Mouse (Mus musculus): ENCODE results near the gene Tdgf1. TPM values are rescaled to one million over a fixed set of nuclear protein-coding genes. Genes with fewer than 3 reads are reported as not detected.

Gene Tdgf1
- 0.62 TPM for polyA plus RNA-seq (2015; fragmentation: Illumina TruSeq; extraction: RNeasy Lipid Tissue Mini Kit (QIAGEN cat#74804); ENCODE audit: insufficient read depth, low replicate concordance)

GRCm38 (mm10) chr9:110945926-110946325 is at the start of gene Tdgf1:
Tdgf1 (minus strand) TSS chr9:110946158.

DNA sequence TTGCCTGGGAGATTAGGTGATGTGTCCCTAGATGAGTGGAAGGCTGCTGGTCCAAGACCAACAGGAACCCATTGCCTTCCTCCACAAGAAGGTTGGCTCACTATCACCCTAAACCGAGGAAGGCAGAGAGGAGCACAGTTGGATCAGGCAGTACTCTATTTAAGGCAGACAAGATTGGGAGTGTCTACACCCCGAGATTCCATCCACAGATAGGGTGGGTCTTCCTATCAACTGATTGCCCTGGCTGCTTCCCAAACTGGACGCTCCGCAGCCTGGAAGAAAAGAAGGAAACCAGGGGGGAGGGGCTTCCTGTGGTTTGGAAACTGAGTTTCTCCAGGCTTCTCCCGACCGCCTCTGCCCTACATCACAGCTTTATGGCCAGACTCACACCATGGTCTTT is 44.2 kb upstream of the Tdgf1 start, which contains the start of gene Rtp3:
TSS of gene Rtp3 (minus strand) at position 380 of the 400 bp plus-strand sequence.

GRCm38 (mm10) chr9:110951397-110951796 is 5.4 kb upstream of the Tdgf1 start, which contains the start of gene Lrrc2:
Lrrc2 (plus strand) TSS chr9:110951545.

GRCm38 (mm10) chr9:110916786-110917185 is 29.2 kb downstream of the Tdgf1 start, which contains the start of gene Fam240a:
Fam240a (minus strand) TSS chr9:110916861.

Other genes starting within 250 kb of the Tdgf1 start
- gene Myl3, start 204.3 kb downstream of the Tdgf1 start, polyA plus RNA-seq (2015; fragmentation: Illumina TruSeq; extraction: RNeasy Lipid Tissue Mini Kit (QIAGEN cat#74804); ENCODE audit: insufficient read depth, low replicate concordance), result not detected
- 1.9 TPM for gene Pth1r, start 199.0 kb downstream of the Tdgf1 start, polyA plus RNA-seq (2015; fragmentation: Illumina TruSeq; extraction: RNeasy Lipid Tissue Mini Kit (QIAGEN cat#74804); ENCODE audit: insufficient read depth, low replicate concordance)
- gene Prss42, start 148.0 kb downstream of the Tdgf1 start, polyA plus RNA-seq (2015; fragmentation: Illumina TruSeq; extraction: RNeasy Lipid Tissue Mini Kit (QIAGEN cat#74804); ENCODE audit: insufficient read depth, low replicate concordance), result not detected
- not detected for gene Prss44, start 132.2 kb downstream of the Tdgf1 start, polyA plus RNA-seq (2015; fragmentation: Illumina TruSeq; extraction: RNeasy Lipid Tissue Mini Kit (QIAGEN cat#74804); ENCODE audit: insufficient read depth, low replicate concordance)
- gene Prss43, start 119.5 kb downstream of the Tdgf1 start, polyA plus RNA-seq (2015; fragmentation: Illumina TruSeq; extraction: RNeasy Lipid Tissue Mini Kit (QIAGEN cat#74804); ENCODE audit: insufficient read depth, low replicate concordance), result not detected
- not detected for gene Prss45, start 111.6 kb downstream of the Tdgf1 start, polyA plus RNA-seq (2015; fragmentation: Illumina TruSeq; extraction: RNeasy Lipid Tissue Mini Kit (QIAGEN cat#74804); ENCODE audit: insufficient read depth, low replicate concordance)
- gene Prss46, start 101.7 kb downstream of the Tdgf1 start, polyA plus RNA-seq (2015; fragmentation: Illumina TruSeq; extraction: RNeasy Lipid Tissue Mini Kit (QIAGEN cat#74804); ENCODE audit: insufficient read depth, low replicate concordance), result not detected
- not detected for gene Prss50, start 88.2 kb downstream of the Tdgf1 start, polyA plus RNA-seq (2015; fragmentation: Illumina TruSeq; extraction: RNeasy Lipid Tissue Mini Kit (QIAGEN cat#74804); ENCODE audit: insufficient read depth, low replicate concordance)
- gene Als2cl, start 66.3 kb downstream of the Tdgf1 start, polyA plus RNA-seq (2015; fragmentation: Illumina TruSeq; extraction: RNeasy Lipid Tissue Mini Kit (QIAGEN cat#74804); ENCODE audit: insufficient read depth, low replicate concordance), result 31.4 TPM
- gene Tmie, start 66.0 kb downstream of the Tdgf1 start, polyA plus RNA-seq (2015; fragmentation: Illumina TruSeq; extraction: RNeasy Lipid Tissue Mini Kit (QIAGEN cat#74804); ENCODE audit: insufficient read depth, low replicate concordance), result 7.9 TPM
- 0.66 TPM for gene Fam240a, start 29.3 kb downstream of the Tdgf1 start, polyA plus RNA-seq (2015; fragmentation: Illumina TruSeq; extraction: RNeasy Lipid Tissue Mini Kit (QIAGEN cat#74804); ENCODE audit: insufficient read depth, low replicate concordance)
- 0.08 TPM for gene Lrrc2, start 5.4 kb upstream of the Tdgf1 start, polyA plus RNA-seq (2015; fragmentation: Illumina TruSeq; extraction: RNeasy Lipid Tissue Mini Kit (QIAGEN cat#74804); ENCODE audit: insufficient read depth, low replicate concordance)
- 1.4 TPM for gene Rtp3, start 44.4 kb upstream of the Tdgf1 start, polyA plus RNA-seq (2015; fragmentation: Illumina TruSeq; extraction: RNeasy Lipid Tissue Mini Kit (QIAGEN cat#74804); ENCODE audit: insufficient read depth, low replicate concordance)
- 6.9 TPM for gene Ltf, start 73.1 kb upstream of the Tdgf1 start, polyA plus RNA-seq (2015; fragmentation: Illumina TruSeq; extraction: RNeasy Lipid Tissue Mini Kit (QIAGEN cat#74804); ENCODE audit: insufficient read depth, low replicate concordance)
- gene Ccrl2, start 111.4 kb upstream of the Tdgf1 start, polyA plus RNA-seq (2015; fragmentation: Illumina TruSeq; extraction: RNeasy Lipid Tissue Mini Kit (QIAGEN cat#74804); ENCODE audit: insufficient read depth, low replicate concordance), result 7.0 TPM
- gene Lrrfip2, start 171.4 kb upstream of the Tdgf1 start, polyA plus RNA-seq (2015; fragmentation: Illumina TruSeq; extraction: RNeasy Lipid Tissue Mini Kit (QIAGEN cat#74804); ENCODE audit: insufficient read depth, low replicate concordance), result 45.6 TPM

All from spleen, adult 10 weeks (tissue).